Mouse (Mus musculus): ENCODE data around the gene Kcnk5.

The Kcnk5 gene

GRCm38 (mm10) chr14:20112218-20112617, 69.4 kb downstream of the Kcnk5 start:
- DNase-seq: no peak

DNA sequence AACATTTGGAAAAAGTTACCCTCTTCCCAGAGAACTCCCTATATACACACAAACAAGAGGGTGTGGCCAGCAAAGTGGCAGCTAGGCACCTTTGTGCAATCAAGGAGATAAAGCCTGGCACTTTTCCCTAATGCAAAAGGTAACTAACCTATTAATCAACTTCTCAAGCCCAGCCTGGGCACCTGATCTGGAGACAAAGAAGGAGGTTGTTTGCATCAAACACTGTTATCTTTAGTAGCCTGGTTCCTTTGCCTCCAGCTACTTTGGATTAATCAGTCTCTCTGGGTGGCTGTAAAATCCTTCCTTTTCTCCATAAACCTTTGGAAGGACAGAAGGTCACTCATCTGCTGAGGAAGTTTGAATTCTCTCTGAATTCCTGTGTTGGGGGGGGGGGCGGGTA, 70.7 kb downstream of the Kcnk5 start:
- no peak for DNase-seq

- DNase-seq: no peak
Observed at GRCm38 (mm10) chr14:20106271-20106670, 75.3 kb downstream of the Kcnk5 start.

GRCm38 (mm10) chr14:20103207-20103606, 78.4 kb downstream of the Kcnk5 start:
- DNase-seq: no peak

DNA sequence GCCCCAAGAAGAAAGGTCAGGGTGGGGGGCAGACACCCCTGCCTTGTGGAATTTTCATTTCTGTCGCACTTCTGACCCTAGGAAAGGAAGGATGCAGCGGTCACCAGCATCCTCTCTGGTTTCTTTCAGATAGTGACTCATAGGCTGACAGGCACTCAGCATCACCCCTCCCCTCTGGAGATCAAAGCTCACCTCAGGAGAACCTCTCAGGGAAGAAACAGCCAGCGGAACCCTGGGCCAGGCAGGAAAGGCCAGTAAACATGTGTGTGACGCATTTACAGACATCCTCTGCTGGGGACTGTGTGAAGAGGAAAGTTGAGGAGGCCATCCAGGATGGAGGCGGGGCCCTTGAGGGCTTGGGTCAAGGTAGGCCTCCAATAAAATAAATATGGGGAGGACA, 83.5 kb downstream of the Kcnk5 start:
- no peak for DNase-seq

- no peak for DNase-seq
Observed at GRCm38 (mm10) chr14:20094942-20095341, 86.7 kb downstream of the Kcnk5 start.

DNA sequence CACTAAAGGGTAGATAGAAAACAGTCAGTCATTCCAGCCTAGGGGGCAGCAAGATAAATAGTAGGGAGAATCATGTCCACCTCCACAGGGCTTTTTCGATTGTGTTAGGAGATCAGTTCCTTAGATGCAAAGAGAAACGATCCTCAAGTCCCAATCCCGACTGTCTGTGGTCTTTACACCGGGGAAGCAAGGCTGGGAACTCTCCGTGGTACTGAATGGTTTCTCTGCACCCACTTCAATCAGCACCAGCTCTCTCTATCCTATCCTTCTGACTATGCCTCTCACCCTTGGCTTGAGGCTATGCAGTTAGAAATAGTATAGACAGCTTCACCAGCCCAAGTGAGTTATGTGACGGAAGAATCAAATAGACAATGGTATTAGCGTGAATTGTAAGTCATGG, 88.1 kb downstream of the Kcnk5 start:
- no peak for DNase-seq
